Mouse (Mus musculus) gastrocnemius, adult 8-10 months (tissue): Measurements from ENCODE around the gene Lhx6. TPM values are rescaled to one million over a fixed set of nuclear protein-coding genes. Genes with fewer than 3 reads are reported as not detected.
"Not testable (repeated sequence)": the region's sequence is repeated elsewhere in the genome, so short reads cannot be mapped to it uniquely, and the experiment has no call there.

Experiments used
- DNase-seq, 2 experiments: peaks; one replicate each; pipeline ENCODE4 v3.0.0; 2022; ENCODE audit warnings: low spot score in 2 of 2
- total RNA-seq, 4 experiments: library from RNA; stranded (reverse); gene quantifications; 2 replicates each; pipeline ENCODE4 v1.2.4; 2022

The Lhx6 gene
- total RNA-seq = 1 to 10 TPM; 1.2 to 1.5 (median 1.4) TPM

DNA sequence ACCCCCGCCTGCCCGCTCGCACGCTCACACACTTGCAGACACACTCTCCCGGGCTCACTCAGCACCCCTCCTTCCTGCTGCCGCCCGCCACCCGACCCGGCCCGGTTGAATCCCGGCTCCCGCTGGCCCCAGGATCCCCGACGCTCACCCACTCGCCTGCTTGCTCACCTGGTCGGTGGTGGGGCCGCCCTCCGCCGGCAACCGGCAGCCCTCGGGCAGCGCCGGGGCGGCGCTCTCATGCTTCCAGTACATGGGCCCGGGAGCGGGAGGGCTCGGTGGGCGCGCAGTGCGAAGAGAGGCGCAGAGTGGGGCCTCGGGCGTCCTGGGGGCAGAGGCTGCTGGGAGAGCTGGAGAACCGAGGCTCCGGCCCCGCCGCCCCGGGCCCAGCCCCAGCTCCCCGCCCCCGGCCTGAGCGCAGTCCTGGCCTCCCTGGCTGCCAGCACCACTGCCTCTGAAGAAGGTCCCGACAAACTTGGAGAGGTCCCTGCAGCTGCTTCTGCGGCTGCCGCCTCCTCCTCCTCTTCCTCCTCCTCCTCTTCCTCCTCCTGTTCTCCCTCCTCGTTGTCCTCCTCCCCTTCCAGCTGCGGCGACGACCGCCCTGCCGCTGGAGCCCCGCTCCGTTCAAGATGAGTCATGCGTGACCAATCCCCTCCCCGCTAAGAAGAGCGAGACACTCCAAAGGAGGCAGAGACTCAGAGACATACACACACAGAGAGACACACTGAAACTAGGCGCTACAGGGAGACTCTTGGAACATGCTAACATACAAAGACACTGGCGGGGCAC is at the start of gene Lhx6:
Lhx6 (minus strand) TSS at position 453 of the 786 bp plus-strand sequence.
- no peak for DNase-seq

- DNase-seq = not testable (repeated sequence)
Measured at GRCm38 (mm10) chr2:36152401-36152800, 47.2 kb upstream of the Lhx6 start.

- no peak for DNase-seq
Measured at GRCm38 (mm10) chr2:36148876-36149365, 43.7 kb upstream of the Lhx6 start.

DNA sequence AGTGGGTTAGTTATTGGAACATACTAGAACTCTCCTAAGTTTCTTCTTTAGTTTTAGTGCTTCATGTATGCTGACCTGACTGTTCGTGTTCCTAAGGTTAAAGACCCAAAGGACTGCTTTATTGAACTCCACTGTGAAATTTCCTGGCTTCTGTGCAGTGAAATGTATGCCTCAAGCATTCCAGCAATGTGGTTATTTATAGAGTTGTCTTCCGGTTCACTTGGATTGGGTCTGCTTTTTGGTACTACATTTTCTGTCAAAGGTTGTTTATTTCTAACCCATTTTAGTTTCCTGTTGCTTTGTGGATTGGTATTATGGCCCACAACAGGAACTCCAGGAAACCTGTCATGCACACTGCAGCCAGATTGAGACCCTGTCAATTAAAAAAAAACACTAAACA is 33.9 kb upstream of the Lhx6 start:
- DNase-seq = no peak

GRCm38 (mm10) chr2:36136300-36136941 is 31.2 kb upstream of the Lhx6 start, which contains the start of the genes Mrrf and Rbm18:
Mrrf (plus strand) TSS chr2:36136389.
Rbm18 (minus strand) TSS chr2:36136773.
- peak; percentile 87 to 88 for DNase-seq

DNA sequence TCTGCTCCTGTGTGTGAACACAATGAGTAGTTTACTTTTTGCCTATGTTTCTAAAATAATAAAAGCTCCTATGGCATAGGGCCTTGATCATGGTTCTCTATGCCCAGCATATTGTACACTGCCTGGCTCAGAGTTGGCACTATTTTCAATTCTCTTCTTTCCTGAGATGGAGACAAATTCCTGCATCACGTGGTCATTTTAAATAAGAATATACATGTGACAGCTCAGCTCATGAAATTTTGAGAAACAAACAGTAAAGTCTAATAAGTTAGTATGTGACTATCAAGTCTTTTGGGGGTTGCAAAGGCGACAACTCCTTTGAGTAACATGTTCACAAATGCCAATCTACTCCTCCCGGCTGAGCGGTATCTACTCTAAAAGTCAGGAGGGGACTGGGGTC is 30.7 kb upstream of the Lhx6 start:
- no peak for DNase-seq

DNA sequence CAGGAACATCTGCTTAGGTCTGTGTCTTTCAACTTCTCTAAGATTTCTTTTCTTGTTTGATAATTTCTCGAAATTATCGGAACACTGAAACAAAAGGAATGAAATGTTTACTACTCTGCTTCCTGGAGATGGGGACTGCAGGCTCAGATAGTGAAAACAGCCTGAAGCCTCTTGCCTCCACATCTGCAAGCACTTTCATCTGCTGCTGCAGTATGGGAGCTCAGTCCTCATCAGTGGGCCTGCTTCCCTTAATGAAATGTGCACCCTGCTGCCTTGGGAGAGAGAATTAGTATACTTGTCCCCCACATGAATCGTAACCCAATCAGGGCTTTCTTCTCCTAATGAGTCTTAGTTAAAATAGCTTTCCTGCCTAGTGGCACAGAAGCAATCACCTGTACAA is 23.8 kb upstream of the Lhx6 start:
- DNase-seq = no peak

DNA sequence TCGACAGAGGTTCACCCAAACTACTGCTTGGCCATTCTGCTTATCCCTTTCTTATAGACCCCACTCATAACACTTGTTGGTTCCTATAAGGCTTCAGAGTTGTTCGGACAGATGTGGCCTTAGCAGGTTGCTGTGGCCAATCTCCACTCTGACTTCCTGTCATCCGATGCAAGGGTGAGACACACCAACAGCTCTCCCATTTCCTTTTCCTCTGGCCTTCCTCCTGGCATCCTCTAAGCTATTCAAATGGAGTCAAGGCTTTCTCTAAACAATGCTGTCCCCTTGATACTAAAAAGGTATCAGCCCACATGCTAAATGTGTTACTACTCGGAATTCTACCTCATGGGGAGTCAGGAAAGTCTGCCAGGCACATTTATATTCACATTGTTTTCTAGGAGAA is 22.8 kb upstream of the Lhx6 start:
- DNase-seq = no peak

- no peak for DNase-seq
Measured at GRCm38 (mm10) chr2:36126795-36127429, 21.7 kb upstream of the Lhx6 start.

DNA sequence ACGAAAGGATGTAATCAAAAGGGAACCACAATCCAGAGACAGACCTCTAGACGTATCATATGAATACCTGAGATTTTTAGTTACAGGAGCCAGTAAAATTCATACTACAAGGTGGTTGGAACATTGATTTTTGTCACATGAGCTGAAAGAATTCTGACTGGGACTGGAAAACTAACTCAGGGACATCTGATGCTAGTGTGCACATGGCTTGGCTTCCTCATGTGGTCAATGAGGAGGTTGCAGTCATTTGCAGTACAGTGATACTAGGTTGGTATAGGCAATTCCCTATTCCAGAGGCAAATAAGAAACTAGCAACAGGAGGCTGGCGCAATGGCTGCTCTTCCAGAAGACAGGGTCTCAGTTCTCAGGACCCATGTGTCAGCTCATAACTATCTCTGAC is 7.4 kb upstream of the Lhx6 start:
- no peak for DNase-seq

GRCm38 (mm10) chr2:36108615-36109014 is 3.4 kb upstream of the Lhx6 start:
- no peak for DNase-seq

DNA sequence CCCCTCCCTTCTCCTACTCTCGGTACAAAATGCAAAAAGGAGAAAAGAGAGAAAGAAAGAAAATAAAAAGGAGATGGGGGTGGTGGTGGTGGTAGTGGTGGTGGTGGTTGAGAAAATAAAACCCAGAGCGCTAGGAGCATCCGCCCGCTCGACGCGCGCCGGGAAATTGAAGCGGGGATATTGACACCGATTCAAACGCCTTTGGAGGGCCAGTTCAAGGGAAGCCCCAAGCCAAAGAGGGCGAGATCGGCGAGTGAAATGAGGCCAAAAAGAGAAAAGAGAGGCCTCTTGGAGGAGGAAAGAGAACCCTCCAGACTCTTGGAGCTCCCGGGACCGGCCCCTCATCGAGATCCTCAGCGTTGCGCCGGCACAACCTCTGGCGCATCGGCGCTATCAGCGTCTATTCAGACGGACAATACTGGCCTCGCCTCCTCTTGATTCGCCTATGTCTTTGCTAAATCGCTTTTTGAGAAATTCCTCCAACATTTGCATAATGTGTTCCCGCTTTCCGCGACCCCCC is 712 bp downstream of the Lhx6 start:
- DNase-seq = no peak

- DNase-seq = no peak
Measured at GRCm38 (mm10) chr2:36103555-36104367, 1.4 kb downstream of the Lhx6 start.

DNA sequence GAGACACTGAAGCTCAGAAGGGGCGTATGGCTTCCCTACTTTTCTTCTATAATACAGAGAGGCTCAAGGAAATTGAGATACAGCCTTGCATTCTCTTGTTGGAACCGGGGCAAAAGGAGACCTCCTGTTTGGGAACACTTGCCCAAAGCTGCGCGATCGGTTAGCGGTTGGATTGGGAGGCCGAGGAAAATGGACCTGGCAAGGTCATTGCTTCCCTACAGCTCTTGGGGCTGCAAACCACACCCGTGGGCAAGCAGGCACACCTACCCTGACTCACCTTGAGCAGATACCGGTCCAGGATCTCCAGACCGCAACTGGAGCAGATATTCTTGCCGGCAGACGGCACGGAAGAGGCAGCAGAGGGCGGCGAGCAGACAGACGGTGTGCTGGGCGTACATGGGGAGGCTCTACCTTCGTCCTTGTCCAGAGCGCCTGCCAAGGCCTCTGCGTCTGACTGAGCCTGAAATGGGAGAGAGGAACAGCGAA is 2.1 kb downstream of the Lhx6 start:
- no peak for DNase-seq

DNA sequence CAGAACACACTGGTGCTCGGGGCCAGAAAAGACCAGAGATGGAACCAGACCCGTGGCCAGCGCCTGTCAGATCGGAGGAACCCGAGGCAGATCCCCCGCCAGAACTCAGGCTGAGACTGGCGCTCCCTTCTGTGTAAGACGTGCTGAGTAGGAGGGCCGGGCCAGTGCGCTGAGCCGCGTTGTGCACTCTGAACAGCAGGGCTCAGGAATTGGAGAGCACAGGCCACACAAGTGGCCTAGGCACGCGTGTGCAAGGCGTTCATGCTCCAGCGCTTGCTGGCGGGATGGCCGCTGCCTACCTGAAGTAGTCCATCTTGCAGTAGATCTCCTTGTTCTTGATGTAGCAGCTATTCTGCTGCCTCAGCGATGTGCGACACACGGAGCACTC is 2.7 kb downstream of the Lhx6 start:
- no peak for DNase-seq

- no peak for DNase-seq
Measured at GRCm38 (mm10) chr2:36101866-36102558, 3.2 kb downstream of the Lhx6 start.

GRCm38 (mm10) chr2:36099739-36100138 is 5.5 kb downstream of the Lhx6 start:
- DNase-seq = no peak

- DNase-seq = no peak
Measured at GRCm38 (mm10) chr2:36098021-36098420, 7.2 kb downstream of the Lhx6 start.

DNA sequence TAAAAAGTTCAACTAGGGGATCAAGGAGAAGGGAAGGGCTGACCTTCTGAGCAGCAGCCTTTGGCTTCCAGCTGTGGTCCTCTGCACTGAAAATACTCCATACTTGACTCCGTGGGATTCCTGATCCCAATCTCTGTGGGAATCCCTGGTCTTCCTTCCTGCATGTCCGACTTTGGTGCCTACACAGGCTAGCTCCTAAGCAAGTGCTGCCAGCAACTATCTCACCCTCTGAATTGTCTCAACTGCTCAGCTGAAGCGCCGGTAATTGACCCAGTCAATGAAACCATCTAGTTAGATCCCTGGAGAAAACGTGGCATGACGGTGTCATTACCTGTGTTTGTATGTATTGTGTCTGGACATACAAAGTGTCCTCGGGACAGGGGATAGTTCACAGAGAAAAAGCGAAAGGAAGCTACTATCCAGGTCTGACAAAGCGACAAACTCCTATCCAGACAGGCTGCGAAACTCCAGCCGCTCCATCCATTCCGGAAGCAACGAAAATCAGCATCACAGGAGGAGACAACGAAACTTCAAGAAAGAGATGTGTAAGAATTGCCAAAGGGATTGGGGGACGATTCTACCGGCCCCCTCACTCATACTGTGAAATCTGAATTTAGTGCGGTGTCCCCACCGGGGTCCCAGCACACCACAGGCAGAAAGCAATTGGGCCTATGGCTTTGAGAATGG is 7.9 kb downstream of the Lhx6 start:
- DNase-seq = no peak
